Mouse (Mus musculus) ZHBTc4 (cell line): Measurements from ENCODE around the gene Esr1.

ENCODE experiments used
- DNase-seq: peaks from one replicate; pipeline ENCODE4 v3.0.0-alpha.2; 2011; ENCODE audit warnings: low read depth, low spot score

Esr1 gene

DNA sequence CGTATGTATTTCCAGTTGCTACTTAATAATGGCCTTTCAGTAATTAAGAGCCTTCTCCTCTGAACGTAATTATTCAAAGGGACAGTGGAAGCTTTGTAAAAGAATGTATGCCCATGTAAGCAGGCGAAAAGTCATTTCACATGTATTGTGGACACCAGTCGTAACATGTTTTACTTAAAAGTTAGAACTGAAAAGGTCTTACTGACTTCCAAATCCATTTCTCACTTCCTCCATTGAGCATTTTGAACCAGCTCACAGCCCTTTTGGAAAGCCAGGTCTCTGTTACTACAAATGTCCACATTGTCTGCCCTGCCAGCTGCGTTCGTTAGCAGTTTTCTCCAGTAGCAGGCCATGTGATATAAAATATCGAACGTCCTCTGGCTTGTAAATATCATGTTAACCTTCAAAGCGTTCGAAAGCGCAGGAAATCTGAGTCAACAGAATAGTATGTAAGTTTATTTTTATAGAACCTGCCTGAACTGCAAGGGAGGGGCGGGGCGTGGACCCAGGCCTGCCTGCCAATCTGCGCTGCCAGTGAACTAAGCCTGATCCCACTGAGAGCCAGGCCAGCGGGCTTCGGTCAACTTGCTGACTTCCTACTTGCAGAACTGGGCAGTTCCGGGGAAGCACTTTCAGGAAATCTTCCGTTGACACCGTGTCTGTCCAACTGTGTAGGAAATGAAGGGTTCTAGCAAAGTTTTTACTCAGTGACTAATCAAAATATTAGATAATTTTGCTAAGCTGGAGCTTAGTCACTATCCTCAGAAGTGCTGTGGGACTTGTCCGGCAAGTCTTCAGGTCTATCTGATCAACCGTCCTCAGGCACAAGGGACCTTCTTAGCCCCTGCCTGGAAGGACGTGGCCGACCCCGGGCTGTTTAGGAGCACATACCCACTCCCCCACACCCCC is 9.5 kb downstream of the Esr1 start:
- DNase-seq = no peak

DNA sequence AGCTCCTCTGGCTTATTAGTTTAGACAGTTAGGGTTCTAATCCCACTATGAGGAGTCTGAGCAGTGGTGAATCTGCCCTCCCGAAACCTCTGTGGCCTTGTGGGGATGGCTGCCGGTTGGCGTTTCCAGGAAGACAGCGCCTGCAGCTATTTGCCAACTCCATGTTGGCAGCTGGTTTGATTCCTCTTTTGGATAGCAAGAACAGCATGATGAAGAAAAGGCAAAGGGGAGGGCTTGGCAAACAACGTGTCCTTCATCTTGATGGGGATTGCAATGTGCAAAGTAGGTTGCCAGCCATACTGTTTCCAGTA is 10.1 kb downstream of the Esr1 start:
- no peak for DNase-seq

DNA sequence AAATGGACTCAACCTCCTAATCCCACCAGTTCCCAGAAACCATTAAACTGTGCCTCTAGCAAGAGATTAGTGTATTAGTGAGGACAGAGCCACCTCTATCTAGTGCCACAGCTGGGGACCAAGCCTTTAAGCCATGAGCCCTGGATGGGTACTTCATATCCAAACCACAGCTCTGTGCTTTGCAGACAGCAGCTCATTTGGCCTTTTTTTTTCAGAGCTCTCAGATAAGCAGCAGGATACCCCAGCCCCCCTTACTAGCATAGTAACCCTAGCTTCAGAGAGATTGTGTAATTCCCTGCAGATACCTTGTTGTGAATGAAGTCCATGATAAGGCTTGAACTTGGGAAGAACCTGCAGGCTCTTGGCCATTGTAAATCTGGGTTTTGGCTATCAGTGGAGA is 11.9 kb downstream of the Esr1 start:
- DNase-seq = no peak

DNA sequence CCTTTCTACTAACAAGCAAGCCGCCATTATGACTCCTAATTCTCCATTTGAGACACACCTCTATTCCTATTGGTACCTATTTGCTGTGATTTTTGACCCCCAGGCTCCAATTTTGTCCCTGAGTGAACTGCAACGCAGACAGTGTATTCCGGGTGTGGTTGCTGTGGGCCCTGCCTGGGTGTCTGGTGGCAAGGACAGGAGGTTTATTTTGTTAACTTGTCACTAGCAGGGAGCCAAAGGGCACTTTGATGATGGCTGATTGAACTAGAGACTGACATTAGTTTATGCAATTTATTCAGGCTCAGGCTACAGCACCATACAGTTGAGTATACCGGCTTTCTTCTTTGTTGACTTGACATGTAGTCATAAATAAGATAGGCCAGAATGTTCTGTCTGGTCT is 13.2 kb downstream of the Esr1 start:
- no peak for DNase-seq

DNA sequence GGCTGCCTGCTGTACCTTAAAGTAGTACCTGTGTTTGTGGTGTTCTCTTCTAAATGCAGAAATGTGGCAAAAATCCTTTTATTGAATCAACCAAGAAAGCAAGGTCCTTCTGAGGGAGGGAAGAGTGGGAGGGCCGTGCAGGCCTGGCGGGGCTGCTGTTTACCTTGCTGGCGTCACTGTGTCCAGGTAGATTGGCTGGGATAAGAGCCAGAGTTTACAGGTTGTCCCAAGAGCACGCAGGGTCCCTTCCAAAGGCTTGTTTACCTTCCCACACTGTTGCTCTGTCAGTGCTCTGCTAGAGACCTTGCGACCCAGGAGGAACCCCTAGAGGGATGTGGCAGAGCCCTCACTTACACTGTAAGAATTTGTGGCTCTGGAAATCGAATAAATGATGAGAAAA is 13.9 kb downstream of the Esr1 start:
- DNase-seq = no peak

DNA sequence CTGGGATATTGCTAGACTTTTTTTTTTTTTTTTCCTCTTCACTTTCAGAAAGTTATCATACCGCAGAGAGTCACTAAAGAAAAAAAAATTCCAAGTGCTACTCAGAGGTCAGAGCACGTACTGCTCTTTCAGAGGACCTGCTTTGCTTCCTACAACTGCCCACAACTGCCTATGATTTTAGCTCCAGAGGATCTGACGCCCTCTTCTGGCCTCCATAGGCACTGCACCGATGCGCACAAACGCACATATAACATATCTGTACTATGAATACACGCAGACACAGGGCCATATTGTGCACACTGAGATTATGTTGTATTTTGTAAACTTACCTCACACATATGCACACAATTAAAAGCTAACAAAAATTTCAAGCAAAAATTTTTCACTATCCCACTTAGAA is 15.0 kb downstream of the Esr1 start:
- DNase-seq = peak; percentile 64

DNA sequence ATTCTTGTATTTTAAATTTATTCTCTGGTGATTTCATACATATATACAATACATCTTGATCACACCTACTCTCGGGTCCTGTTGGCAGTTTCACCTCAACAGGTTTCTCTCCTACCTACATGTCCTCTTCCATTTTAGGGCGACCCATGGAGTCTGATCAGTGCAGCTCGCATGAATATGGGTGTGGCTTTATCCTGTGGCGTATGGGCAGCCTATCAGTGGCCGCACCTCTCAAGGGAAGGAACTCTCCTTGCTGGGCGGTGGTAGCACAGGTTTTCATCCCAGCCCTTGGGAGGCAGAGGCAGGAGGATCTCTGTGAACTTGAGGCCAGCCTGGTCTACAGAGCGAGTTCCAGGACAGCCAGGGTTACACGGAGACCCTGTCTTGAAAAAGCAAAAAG is 15.6 kb downstream of the Esr1 start:
- DNase-seq = peak; percentile 23

DNA sequence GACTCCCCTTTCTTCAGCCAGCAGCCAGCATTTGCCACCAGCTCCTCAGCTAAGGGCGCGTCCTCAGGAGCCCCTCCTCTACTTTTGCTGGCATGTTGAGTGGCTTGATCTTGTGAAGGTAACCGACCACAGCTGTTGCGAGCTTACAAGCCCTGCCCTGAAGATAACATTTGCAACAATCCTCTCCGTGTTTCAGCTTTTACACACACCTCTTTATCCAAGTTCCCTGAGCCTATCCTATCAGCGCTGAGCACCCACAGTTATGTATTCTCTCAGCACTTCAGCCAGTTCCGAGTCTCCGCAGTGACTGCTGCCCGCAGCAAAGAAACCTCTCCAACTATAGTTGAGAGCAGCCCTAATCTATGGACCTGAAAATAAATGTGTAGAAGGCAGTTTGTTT is 16.0 kb downstream of the Esr1 start:
- no peak for DNase-seq

DNA sequence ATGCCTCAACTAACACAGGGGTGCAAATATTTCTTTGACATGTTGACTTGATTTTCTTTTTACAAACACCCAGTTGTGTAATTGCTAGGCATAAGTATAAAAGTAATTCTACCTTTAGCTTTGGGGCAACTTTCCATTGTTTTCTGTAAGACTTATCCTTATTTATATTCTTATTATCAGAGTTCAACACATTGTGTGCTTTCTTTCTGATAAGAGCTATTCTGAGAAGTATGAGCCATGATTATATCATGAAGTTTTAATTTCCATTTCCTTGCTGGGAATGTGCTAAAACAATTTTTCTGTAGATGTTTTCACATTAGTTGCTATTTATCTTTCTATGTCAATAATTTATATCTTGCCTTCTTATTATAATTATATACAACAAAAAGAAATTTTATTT is 17.9 kb downstream of the Esr1 start:
- no peak for DNase-seq

DNA sequence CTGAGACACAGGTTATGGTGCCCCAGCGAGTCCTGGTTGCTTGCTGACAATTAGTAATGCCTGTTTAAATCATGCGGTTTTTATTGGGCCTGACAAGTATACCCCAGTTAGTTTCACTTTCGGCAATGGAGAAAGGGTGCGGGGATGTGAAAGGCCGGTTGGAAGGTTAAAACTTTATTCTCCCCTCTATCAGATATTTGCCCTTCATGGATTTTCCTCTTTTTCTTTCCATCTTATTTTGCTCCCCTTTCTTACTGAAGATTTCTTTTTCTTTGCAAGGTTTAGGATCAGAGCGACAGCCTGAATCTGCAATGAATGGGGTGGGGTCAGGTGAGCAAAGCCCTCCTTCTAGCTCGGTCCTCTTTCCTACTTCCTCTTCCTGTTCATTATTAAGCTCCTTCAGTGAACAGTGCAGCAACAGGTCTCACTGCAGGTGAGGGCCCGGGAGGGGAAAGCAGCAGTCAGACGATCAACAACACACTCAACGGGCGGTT is 20.9 kb downstream of the Esr1 start:
- no peak for DNase-seq

DNA sequence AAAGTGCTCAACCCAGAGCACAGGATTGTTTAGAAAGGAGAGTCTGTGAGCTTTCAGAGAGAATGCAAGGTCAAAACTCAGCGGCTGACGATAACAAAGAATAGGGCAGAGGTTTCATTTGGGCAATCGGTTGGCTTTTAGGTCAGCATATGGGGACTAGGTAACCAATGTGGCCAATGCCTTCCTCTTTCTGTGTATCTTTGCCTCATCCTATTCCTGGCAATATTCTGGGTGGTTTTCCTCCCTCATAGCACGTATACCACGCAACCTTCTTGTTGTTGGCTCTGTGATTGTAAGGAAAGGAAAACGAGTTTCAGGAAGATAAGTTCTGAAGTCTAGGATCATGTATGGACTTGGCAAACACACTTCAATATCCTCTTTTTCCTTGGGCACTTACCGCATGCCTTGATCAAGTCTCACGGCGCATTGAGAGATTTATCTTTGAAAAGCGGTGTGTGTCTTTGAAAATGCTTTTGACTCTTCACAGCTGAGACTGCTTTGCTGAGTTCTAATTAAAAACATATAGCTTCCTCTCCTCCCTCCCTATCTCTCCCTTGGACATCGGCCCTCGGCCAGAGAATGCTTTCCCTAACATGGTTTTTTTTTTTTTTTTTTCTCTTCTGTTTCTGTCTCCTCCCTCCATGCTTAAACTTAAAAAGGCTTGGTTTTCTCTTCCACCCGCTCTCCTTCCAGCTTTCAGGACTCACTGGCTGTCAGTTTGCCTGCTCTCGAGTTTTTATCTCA is 22.1 kb downstream of the Esr1 start:
- DNase-seq = no peak

DNA sequence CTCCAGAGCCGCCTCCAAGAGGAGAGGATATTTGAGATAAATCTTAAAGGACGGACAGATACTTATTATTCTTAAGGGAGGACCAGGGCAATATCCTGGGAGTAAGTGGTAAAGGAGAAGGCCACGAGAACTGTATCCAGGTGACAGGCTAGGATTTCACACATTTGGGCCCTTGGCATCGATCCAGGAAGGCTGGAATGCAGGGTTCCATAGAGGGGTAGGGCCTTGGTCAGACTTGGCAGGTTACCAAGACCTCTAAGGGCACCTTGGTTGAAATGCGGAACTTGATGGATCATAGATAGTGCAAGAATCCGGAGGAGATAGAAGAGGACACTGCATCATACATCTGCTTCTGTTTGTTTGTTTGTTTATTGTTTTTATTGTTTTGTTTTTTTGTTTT is 24.3 kb downstream of the Esr1 start:
- peak; percentile 38 for DNase-seq

DNA sequence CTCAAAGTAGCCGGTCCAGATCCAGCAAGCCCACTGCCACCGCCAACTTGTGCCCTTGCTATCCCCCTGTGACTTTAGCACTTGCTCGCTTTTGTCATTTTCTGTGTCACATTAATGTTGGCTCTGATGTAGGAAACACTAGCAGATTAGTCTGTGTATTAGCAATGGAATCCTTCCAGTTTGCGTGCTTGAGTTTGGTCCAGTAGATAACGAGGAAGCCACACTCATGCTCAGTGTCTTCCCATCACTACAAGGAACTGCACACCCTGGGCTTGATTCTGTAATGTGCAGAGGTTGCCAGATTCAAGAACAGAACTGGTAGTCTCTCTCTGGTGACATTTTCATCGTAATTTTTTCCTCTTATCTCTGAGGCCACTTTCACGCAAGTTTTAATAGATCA is 34.7 kb downstream of the Esr1 start:
- no peak for DNase-seq

DNA sequence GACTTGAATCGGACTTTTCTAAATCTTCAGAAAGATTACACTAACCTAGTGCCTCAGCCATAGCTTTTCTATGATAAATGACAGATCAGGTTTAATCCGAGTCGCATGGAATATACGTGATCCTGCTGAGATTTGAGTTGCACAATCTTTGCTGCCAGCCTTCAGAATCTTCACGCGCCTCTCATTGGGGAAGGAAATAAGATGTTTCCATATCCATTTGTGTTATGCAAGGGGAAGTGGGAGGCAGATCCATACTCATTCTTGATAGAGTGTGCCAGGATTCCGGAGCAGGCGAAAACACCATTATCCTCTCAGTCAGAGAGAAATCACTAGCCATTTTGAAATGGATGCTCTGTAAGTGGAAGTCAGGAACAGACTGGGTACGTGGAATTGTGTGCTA is 35.5 kb downstream of the Esr1 start:
- no peak for DNase-seq

DNA sequence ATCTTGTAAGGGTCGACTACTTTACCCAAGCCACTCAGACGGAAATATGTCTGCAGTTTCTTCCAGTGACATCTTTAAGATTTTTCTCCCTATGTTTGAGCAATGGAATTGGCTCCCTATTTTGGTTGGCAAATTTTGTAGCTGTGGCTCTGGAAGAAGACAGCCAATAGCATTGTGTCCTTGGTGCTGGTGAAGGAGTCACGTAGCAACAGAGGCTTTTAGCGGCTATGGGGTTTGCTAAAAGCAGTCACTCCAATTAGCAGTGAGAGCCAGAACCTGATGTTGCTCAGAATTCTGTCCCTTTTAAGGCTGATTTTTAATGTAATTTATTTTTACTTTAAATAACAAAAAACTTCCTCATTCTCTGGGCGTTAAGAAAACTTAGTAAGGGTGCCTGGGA is 54.0 kb downstream of the Esr1 start:
- DNase-seq = no peak

DNA sequence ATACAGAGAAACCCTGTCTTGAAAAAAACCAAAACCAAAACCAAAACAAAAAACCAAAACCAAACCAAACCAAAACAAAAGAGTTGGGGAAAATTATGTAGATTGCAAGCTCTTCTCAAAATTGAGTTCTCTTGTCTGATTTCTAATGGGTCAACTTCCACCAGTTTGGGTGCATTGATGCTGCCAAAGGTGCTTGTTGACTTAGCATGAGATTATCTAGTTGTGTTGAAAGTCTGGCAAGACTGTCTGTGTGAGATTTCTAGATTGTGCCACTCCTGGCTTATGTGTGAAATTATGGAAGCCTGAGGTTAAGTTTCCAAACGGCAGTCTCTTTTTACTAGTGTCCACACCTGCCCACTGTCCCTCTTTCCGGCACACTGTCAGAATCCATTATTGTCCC is 55.6 kb downstream of the Esr1 start:
- no peak for DNase-seq

DNA sequence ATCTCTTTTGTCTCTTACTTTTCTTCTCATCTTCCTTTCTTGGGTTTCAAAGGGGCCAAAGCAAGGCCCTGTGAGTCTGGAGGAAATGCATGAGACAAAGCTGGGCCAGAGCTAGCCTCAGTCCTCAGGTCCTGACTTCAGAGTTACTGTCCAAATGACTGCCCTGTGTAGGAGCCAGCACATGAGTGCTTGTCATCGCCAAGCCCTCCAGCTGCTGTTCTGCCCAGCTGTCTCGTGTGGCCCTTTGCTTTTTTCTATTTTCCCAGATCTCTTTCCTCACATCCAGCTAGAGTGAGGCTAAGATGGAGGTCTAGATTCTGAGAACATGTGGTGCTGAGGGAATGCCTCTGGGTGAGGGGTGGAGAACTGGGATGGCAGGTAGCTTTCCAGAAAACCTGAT is 58.7 kb downstream of the Esr1 start:
- DNase-seq = no peak

DNA sequence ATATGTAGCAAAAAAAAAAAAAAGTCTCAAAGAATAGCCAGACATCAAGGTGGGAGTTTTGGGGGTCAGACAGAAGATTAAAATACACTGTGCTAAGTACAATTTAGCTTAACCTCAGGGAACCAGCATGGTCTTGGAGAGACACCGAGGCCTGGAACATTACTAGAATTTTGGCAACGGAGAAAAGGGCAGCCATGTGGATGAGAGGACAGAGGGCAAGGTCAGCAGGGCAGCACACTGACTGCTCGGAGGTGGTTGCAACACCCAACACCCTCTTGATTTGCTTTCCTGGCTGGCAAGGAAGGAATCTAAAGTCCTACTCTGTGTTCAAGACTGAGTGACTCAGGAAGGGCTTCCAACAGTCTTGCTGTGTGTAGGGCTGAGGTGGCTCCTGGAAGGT is 60.5 kb downstream of the Esr1 start:
- DNase-seq = no peak

DNA sequence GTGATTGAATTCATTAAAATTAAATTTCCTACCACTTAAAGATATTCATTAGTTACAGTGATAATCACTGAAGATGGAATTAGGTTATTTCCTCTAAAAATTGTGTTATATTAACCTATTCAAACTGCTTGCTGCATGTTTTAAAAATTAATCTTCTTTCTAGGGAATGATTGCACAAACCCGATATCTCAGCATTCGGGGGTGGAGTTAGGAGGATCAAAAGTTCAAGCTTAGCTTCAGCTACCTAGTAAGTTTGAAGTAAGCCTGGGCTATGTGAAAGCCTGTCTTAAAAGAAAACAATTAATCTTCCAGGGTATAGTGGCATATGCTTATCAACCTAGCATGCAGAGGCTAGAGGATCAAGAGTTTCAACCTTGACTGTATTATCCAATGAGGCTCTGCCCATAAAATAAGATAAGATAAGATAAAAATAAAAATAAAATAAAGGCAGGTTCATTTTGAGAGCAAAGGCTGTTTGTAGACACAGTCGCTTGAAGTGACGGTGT is 62.0 kb downstream of the Esr1 start:
- DNase-seq = no peak

DNA sequence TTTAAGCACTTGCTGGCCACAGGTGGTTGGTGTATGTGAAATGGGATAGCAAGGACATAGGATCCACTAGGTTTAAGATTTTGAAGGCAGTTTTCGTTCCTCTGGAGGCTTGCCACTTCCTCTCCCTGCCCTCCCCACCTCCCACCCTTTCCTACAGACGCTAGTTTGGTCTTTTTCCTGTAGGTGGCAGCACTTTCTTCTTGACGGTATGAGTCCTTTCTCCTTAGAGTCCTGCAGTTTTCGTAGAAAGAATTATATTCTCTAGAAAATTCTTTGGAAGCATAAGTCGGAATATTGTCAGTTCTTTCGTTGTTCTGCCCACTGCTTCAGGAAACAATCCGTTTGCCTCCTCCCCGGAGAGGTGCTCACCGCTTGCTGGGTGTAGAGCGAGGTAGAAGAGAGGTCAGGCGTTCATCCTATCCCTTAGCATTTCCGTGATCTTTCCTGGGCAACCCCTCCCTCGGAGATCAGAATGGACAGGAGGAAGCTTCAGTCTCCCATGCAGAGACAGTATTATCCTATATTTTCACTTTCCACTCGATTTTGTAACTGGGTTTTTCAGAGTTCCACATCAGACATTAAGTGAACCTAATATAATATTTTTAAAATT is 63.7 kb downstream of the Esr1 start:
- DNase-seq = peak; percentile 40

DNA sequence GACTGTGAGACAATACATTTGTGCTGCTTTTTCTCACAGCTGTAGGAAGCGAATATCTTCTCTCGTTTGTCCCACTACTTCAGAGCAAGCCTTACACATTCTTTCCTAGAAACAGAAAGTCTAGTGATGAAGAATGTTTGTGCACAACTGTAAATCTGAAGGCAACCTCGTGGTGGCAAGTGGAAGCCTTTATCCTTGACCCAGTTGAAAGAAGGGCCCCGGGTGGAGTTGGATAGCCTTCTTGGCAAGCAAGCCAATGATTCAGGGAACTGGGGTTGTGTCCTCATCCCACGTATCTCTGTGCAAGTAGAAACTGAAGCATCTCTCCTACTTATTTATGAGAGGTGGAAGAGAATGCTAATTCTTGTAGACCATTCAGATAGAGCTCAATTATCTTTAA is 71.7 kb downstream of the Esr1 start:
- DNase-seq = no peak

DNA sequence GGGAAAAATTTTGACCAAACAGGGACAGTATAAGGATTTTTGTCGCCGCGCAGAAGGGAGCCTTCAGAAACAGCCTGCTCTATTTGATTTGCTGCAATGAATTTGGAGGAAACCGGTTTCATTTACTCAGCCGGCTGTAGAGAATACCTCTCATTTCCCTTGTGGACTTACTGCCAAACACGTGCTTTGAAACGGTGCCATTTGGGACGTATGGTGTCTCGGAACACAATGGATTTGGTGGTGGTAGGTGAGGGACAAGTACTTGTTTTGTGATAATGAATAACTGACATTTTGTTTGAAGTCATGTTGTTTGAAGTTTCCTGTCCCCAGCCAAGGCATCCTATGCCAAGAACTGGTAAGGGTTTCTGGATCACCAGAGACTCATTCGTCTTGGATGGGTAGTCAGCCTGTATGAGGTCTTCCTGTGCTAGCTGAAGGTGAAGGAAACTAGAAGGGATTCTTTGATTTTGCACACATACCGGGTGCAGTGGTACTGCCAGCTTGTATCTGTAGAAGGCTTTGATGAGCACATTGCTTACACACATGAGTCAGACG is 72.4 kb downstream of the Esr1 start:
- DNase-seq = no peak
